Mouse (Mus musculus): Measurements from ENCODE around the gene Olfr694.

GRCm38 (mm10) chr7:106692976-106693375 is 1.4 kb upstream of the Olfr694 start:
- TF ChIP-seq CTCF (IDR thresholded peaks at IDR 0.05; ENCODE audit: low read depth, low read length): no peak
- TF ChIP-seq POLR2A (IDR thresholded peaks at IDR 0.05; ENCODE audit: insufficient read depth, low read length): no peak
- no peak for TF ChIP-seq EP300 (IDR thresholded peaks at IDR 0.05; ENCODE audit: insufficient read depth, low read depth, low read length)

Measured in ES-Bruce4 (cell line).